Mouse (Mus musculus) erythroblast, embryonic 14.5 days (primary cell): Measurements from ENCODE around the gene Golga2.

ENCODE experiments used
- GATA1 ChIP-seq: IDR thresholded peaks from 2 replicates; pipeline ENCODE4 v1.6.1; 2012; ENCODE audit warnings: low read length, inconsistent platforms, mixed read lengths
- TAL1 ChIP-seq: IDR thresholded peaks from 3 replicates; pipeline ENCODE4 v1.6.1; 2012; ENCODE audit warnings: low read length, inconsistent platforms, mixed read lengths

- TF ChIP-seq TAL1 = no peak
- no peak for TF ChIP-seq GATA1
These were observed 38.2 kb downstream of the Golga2 start for GRCm38 (mm10) chr2:32325342-32325741.
